Mouse (Mus musculus) urinary bladder, adult 18-20 months (tissue): ENCODE data around the gene Cox19.

Experiments
- DNase-seq, 2 experiments: peaks; one replicate each; pipeline ENCODE4 v3.0.0; 2022; ENCODE audit warnings: low spot score in 2 of 2, mixed read lengths in 2 of 2

Cox19 gene

GRCm38 (mm10) chr5:139327634-139328020, 23.6 kb downstream of the Cox19 start:
- no peak for DNase-seq

GRCm38 (mm10) chr5:139326986-139327633, 24.1 kb downstream of the Cox19 start:
- DNase-seq: no peak

GRCm38 (mm10) chr5:139326111-139326696, 25.0 kb downstream of the Cox19 start:
- DNase-seq: no peak

GRCm38 (mm10) chr5:139325395-139325966, 25.7 kb downstream of the Cox19 start, which contains the start of gene Adap1:
Adap1 (minus strand) TSS chr5:139325622.
- peak; percentile 22 to 60 for DNase-seq

GRCm38 (mm10) chr5:139324691-139325394, 26.4 kb downstream of the Cox19 start:
- peak in 1 of 2 experiments; percentile 57 for DNase-seq

- DNase-seq: no peak
Observed at GRCm38 (mm10) chr5:139324045-139324491, 27.1 kb downstream of the Cox19 start.

- peak; percentile 39 to 45 for DNase-seq
Observed at GRCm38 (mm10) chr5:139323260-139323924, 27.8 kb downstream of the Cox19 start.

- no peak for DNase-seq
Observed at GRCm38 (mm10) chr5:139321331-139321730, 29.9 kb downstream of the Cox19 start.

GRCm38 (mm10) chr5:139320424-139320823, 30.8 kb downstream of the Cox19 start:
- DNase-seq: no peak

- no peak for DNase-seq
Observed at GRCm38 (mm10) chr5:139317751-139318504, 33.3 kb downstream of the Cox19 start.

- peak; percentile 67 to 84 for DNase-seq
Observed at GRCm38 (mm10) chr5:139316982-139317675, 34.1 kb downstream of the Cox19 start.

GRCm38 (mm10) chr5:139314941-139315642, 36.1 kb downstream of the Cox19 start:
- no peak for DNase-seq

- DNase-seq: no peak
Observed at GRCm38 (mm10) chr5:139313536-139313935, 37.7 kb downstream of the Cox19 start.

- no peak for DNase-seq
Observed at GRCm38 (mm10) chr5:139311822-139312221, 39.4 kb downstream of the Cox19 start.

- DNase-seq: no peak
Observed at GRCm38 (mm10) chr5:139310477-139310876, 40.7 kb downstream of the Cox19 start.

- no peak for DNase-seq
Observed at GRCm38 (mm10) chr5:139309946-139310345, 41.3 kb downstream of the Cox19 start.

GRCm38 (mm10) chr5:139303646-139304061, 47.6 kb downstream of the Cox19 start:
- DNase-seq: no peak

GRCm38 (mm10) chr5:139302101-139302500, 49.1 kb downstream of the Cox19 start:
- no peak for DNase-seq

GRCm38 (mm10) chr5:139297745-139298144, 53.5 kb downstream of the Cox19 start:
- DNase-seq: no peak

GRCm38 (mm10) chr5:139297092-139297491, 54.1 kb downstream of the Cox19 start:
- no peak for DNase-seq
